Mouse (Mus musculus) liver, postnatal 0 days (tissue): ENCODE measurements at regions not wholly inside any gene's neighbourhood (a gene's known extent, or its start where the extent isn't known, plus 50 kb on each side); places are given as distances from the start of the nearest gene placed in this dataset.

Source experiments
- ATAC-seq: fragments of 200-750 bp; cut with Nextera tagmentation; 2 replicates; pipeline ENCODE4 v1.8.0; 2017; ENCODE audit warnings: mild to moderate bottlenecking, moderate library complexity
- DNase-seq: peaks from one replicate; pipeline ENCODE4 v3.0.0-alpha.2; 2016
- H3K27ac ChIP-seq: fragments of 300-500 bp; sonication (generic); 2 replicates; pipeline ENCODE4 v1.5.1; 2014; ENCODE audit warnings: antibody characterized with exemption, moderate library complexity, mild to moderate bottlenecking, low read depth
- H3K27me3 ChIP-seq: fragments of 300-500 bp; sonication (generic); 2 replicates; pipeline ENCODE4 v1.6.1; 2014; ENCODE audit warnings: low read length, control low read depth, mixed read lengths; ENCODE audit not compliant: insufficient read depth
- H3K36me3 ChIP-seq: fragments of 300-500 bp; sonication (generic); replicated peaks from 2 replicates; pipeline ENCODE4 v1.6.1; 2014; ENCODE audit warnings: mild to moderate bottlenecking, control low read depth, low read length, moderate library complexity, mixed read lengths; ENCODE audit not compliant: insufficient read depth
- H3K4me1 ChIP-seq: fragments of 300-500 bp; sonication (generic); 2 replicates; pipeline ENCODE4 v1.6.1; 2014; ENCODE audit warnings: antibody characterized with exemption, mild to moderate bottlenecking, control low read depth; ENCODE audit not compliant: insufficient read depth
- H3K4me2 ChIP-seq: fragments of 300-500 bp; sonication (generic); 2 replicates; pipeline ENCODE4 v1.6.1; 2014; ENCODE audit warnings: low read depth, mild to moderate bottlenecking, low read length, moderate library complexity, mixed read lengths
- H3K4me3 ChIP-seq: fragments of 300-500 bp; sonication (generic); 2 replicates; pipeline ENCODE4 v1.5.1; 2014; ENCODE audit warnings: low read depth, low read length
- H3K9ac ChIP-seq: fragments of 300-500 bp; sonication (generic); replicated peaks from 2 replicates; pipeline ENCODE4 v1.6.1; 2014; ENCODE audit warnings: mild to moderate bottlenecking, moderate library complexity
- H3K9me3 ChIP-seq: fragments of 300-500 bp; sonication (generic); 2 replicates; pipeline ENCODE4 v1.6.1; 2016; ENCODE audit warnings: mild to moderate bottlenecking, control low read depth, low read length, mixed read lengths
- CTCF ChIP-seq: sonication (generic); IDR thresholded peaks from 2 replicates; pipeline ENCODE4 v1.5.1; 2016; ENCODE audit warnings: antibody characterized with exemption, low read depth
- EP300 ChIP-seq: IDR thresholded peaks from 2 replicates; pipeline ENCODE4 v1.6.1; 2016; ENCODE audit warnings: antibody characterized with exemption, low read depth, mild to moderate bottlenecking
- WGBS: fragments of 180-500 bp; shearing (Covaris S2); extraction: QIAGEN DNeasy Blood & Tissue Kit; methylation state at CpG from one replicate; pipeline ENCODE4 v1.1.7; 2014; ENCODE audit not compliant: insufficient replicate concordance; 5-methylcytosine and 5-hydroxymethylcytosine counted together

DNA sequence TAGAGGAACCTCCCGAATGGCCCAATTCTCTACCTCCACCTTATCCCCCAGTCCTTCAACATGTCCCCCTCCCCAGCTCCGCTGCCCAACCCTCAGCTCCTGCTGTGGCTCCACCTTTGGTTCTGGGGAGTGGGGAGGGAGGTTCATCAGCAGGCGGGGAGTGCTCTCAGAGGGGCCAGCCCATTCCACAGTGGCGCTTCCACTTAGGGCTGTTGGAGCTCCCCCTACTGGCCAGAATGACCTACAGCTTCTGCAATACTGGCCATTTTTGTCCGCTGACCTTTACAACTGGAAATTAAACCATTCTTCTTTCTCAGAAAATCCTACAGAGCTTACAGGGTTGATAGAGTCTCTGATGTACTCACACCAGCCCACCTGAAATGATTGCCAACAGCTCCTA, 508.0 kb upstream of the Klhl4 start:
- ATAC-seq = no peak
- TF ChIP-seq EP300 (no peak), CTCF (no peak)
- WGBS = 83% methylated on average over 5 of the region's 5 CpGs

DNA sequence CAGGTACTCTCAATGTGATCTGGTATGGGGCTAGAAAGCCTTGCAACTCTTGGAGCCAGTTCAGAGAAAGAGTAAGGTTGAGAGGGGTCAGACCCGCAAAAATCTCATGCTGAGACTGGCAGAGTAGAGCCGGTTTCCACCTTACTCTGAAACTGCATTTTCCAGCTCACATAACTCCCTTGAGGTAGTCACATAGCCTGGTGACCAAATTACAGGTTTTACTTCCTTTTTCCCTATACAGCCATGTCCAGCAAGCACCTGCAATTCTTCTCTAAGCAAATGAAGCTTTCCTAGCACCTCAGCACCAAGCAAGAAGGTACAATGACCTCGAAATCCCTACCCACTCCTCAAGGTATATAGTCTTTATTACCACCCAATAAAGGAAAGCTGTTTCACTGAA, 481.0 kb upstream of the Klhl4 start:
- Histone ChIP-seq H3K4me2 (no peak overlapping the region), H3K9me3 (no peaks in the 10 kb centered on the region), H3K36me3 (no peaks in the 10 kb centered on the region), H3K9ac (no peak overlapping the region), H3K4me1 (no peaks in the 10 kb centered on the region), H3K27me3 (no peaks in the 10 kb centered on the region), H3K4me3 (no peak overlapping the region), H3K27ac (no peak overlapping the region)
- 76% methylated on average over 3 of the region's 3 CpGs for WGBS
- ATAC-seq (no peak), DNase-seq (no peak)
- TF ChIP-seq EP300 = no peak
- no peak for TF ChIP-seq CTCF

More for the DNA sequence above, 508.0 kb upstream of the Klhl4 start:
- Histone ChIP-seq H3K27me3 (no peaks in the 10 kb centered on the region), H3K4me3 (no peak overlapping the region), H3K4me1 (no peaks in the 10 kb centered on the region), H3K36me3 (no peaks in the 10 kb centered on the region), H3K9ac (no peak overlapping the region), H3K9me3 (peaks cover 3% of the 10 kb centered on the region; the same call in 1 of the 2 replicates), H3K27ac (no peak overlapping the region), H3K4me2 (no peak overlapping the region)
- no peak for DNase-seq

DNA sequence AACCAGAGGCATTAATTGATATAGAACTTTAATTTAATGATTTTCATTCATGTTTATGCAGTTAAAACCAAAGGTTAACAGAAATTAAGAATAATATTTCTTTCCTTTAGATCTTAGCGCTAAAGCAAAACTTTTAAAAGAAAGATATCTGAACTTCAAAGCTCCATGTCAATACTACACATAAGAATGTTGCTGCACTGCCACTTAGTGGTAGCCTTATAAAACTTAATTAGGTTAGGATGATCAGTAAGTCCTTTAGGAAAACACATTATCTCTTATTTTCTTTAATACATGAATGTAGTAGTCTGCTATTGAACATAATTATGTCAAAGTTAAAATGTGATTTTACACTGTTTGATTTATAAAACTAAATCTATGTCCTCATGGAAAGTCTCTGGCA, 432.9 kb upstream of the Klhl4 start:
- no peak overlapping the region for H3K27ac ChIP-seq
- H3K9ac ChIP-seq = no peak overlapping the region
- no peak overlapping the region for H3K4me3 ChIP-seq
- no peaks in the 10 kb centered on the region for H3K4me1 ChIP-seq
- DNase-seq (no peak), ATAC-seq (no peak)
- no peak overlapping the region for H3K4me2 ChIP-seq
- WGBS = 53% methylated on average over 1 of the region's 1 CpGs
- no peaks in the 10 kb centered on the region for H3K9me3 ChIP-seq
- H3K36me3 ChIP-seq = no peaks in the 10 kb centered on the region
- H3K27me3 ChIP-seq = no peaks in the 10 kb centered on the region
- peak; percentile 22 for TF ChIP-seq CTCF
- no peak for TF ChIP-seq EP300
